Mouse (Mus musculus) limb, embryonic 14.5 days (tissue): ENCODE data around the gene Stox2. TPM values are rescaled to one million over a fixed set of nuclear protein-coding genes. Genes with fewer than 3 reads are reported as not detected.

Source experiments
- ATAC-seq: fragments of 200-750 bp; cut with Nextera tagmentation; 2 replicates; pipeline ENCODE4 v1.8.0; 2017; ENCODE audit warnings: low read depth, moderate number of reproducible peaks, moderate TSS enrichment; ENCODE audit not compliant: low FRiP score
- DNase-seq: peaks from one replicate; pipeline ENCODE4 v3.0.0-alpha.2; 2015; ENCODE audit warnings: low spot score
- H3K27ac ChIP-seq: fragments of 300-500 bp; sonication (generic); replicated peaks from 2 replicates; pipeline ENCODE4 v1.5.1; 2014; ENCODE audit warnings: low read depth, mild to moderate bottlenecking, low read length, moderate library complexity, mixed read lengths
- H3K27me3 ChIP-seq: fragments of 300-500 bp; sonication (generic); 2 replicates; pipeline ENCODE4 v1.6.1; 2014; ENCODE audit warnings: low read length, mixed read lengths; ENCODE audit not compliant: control insufficient read depth, insufficient read depth
- H3K36me3 ChIP-seq: fragments of 300-500 bp; sonication (generic); 2 replicates; pipeline ENCODE4 v1.6.1; 2014; ENCODE audit warnings: mild to moderate bottlenecking, low read length, moderate library complexity, mixed read lengths; ENCODE audit not compliant: control insufficient read depth, insufficient read depth
- H3K4me1 ChIP-seq: fragments of 300-500 bp; sonication (generic); 2 replicates; pipeline ENCODE4 v1.6.1; 2014; ENCODE audit warnings: antibody characterized with exemption, low read length, mixed read lengths; ENCODE audit not compliant: control insufficient read depth, insufficient read depth
- H3K4me2 ChIP-seq: fragments of 300-500 bp; sonication (generic); replicated peaks from 2 replicates; pipeline ENCODE4 v1.6.1; 2014; ENCODE audit warnings: low read depth, mild to moderate bottlenecking, low read length, moderate library complexity; ENCODE audit not compliant: severe bottlenecking
- H3K4me3 ChIP-seq: fragments of 300-500 bp; sonication (generic); replicated peaks from 2 replicates; pipeline ENCODE4 v1.5.1; 2014; ENCODE audit warnings: low read length
- H3K9ac ChIP-seq: fragments of 300-500 bp; sonication (generic); 2 replicates; pipeline ENCODE4 v1.6.1; 2014; ENCODE audit warnings: mild to moderate bottlenecking, low read depth, low read length, moderate library complexity; ENCODE audit not compliant: severe bottlenecking
- H3K9me3 ChIP-seq: fragments of 300-500 bp; sonication (generic); 2 replicates; pipeline ENCODE4 v1.6.1; 2016; ENCODE audit warnings: low read length; ENCODE audit not compliant: control insufficient read depth
- POLR2A ChIP-seq: fragments of 200-500 bp; IDR thresholded peaks from 2 replicates; pipeline ENCODE4 v1.8.0; 2012; ENCODE audit warnings: inconsistent platforms, mild to moderate bottlenecking, moderate library complexity, borderline replicate concordance; ENCODE audit not compliant: insufficient read depth, insufficient read length; ENCODE audit errors: extremely low read depth
- WGBS: fragments of 180-500 bp; shearing (Covaris S2); extraction: QIAGEN DNeasy Blood & Tissue Kit; methylation state at CpG from one replicate; pipeline ENCODE4 v1.1.7; 2014; 5-methylcytosine and 5-hydroxymethylcytosine counted together
- polyA plus RNA-seq, 2 experiments: library from polyadenylated mRNA; depleted of rRNA in 1 of 2; stranded (reverse) in 1 of 2; unstranded in 1 of 2; fragments of >200 nt; fragmentation: Nextera tagmentation in 1 of 2; extraction: Ambion mirVana in 1 of 2; gene quantifications; 2 replicates each; pipeline versions ENCODE4 v1.2.1 to v1.2.3; 2012 to 2014

The Stox2 gene
- polyA plus RNA-seq, 2 experiments = 12.2 to 17.1 TPM

GRCm38 (mm10) chr8:47135586-47135985 is 310.6 kb downstream of the Stox2 start:
- 7% methylated on average over 9 of the region's 9 CpGs for WGBS

DNA sequence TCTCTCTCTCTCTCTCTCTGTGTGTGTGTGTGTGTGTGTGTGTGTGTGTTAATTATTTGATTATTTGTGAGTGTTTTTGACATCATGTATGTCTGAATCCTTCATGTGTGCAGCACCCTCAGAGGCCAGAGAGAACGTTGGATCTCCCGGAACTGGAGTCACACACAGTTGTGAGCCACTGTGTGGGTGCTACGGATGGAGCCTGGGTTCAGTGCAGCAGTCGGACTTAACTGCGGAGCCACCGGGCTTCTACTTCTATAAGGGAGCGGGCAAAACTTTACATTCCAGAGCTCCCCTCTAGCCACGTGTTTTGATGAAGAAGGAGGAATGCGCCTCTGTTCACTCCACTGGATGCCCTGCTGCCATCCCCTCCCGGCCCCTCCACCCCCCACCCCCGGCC is 311.4 kb downstream of the Stox2 start:
- H3K4me3 ChIP-seq = no peak overlapping the region
- no peak overlapping the region for H3K9ac ChIP-seq
- ATAC-seq (no peak), DNase-seq (no peak)
- H3K4me1 ChIP-seq = peaks cover 16% of the 10 kb centered on the region
- peak overlapping the region; percentile 40 for H3K4me2 ChIP-seq
- no peak overlapping the region for H3K27ac ChIP-seq
- no peaks in the 10 kb centered on the region for H3K36me3 ChIP-seq
- H3K9me3 ChIP-seq = no peaks in the 10 kb centered on the region; the same call in 1 of the 2 replicates
- TF ChIP-seq POLR2A = no peak
- WGBS = 23% methylated on average over 11 of the region's 11 CpGs
- H3K27me3 ChIP-seq = no peaks in the 10 kb centered on the region

More at GRCm38 (mm10) chr8:47135586-47135985, 310.6 kb downstream of the Stox2 start:
- Histone ChIP-seq H3K4me1 (peaks cover 16% of the 10 kb centered on the region), H3K36me3 (no peaks in the 10 kb centered on the region), H3K4me3 (peak overlapping the region; percentile 19), H3K27ac (no peak overlapping the region), H3K9me3 (no peaks in the 10 kb centered on the region; the same call in 1 of the 2 replicates), H3K9ac (no peak overlapping the region), H3K27me3 (no peaks in the 10 kb centered on the region), H3K4me2 (peak overlapping the region; percentile 40)
- no peak for DNase-seq
- ATAC-seq = peak; percentile 37
- TF ChIP-seq POLR2A = no peak

DNA sequence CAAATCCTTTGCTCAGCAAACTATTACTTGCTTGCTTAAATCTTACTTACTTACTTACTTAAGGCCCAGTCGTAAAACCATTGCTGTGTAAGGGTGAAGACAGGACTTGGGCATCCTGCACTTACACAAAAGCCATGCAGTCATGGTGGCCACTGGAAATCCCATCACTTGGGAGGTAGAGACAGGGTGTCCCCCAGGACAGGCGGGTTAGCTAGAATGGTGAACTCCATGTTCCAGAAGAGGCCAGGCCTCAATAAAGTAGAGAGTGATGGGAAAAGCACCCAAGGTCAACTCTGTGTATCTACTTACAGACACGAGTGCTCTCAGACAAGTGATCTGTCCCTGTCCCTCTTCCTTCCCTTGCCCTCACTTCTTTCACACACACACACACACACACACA is 312.8 kb downstream of the Stox2 start:
- WGBS = 87% methylated on average over 3 of the region's 3 CpGs
- ATAC-seq = no peak
- no peaks in the 10 kb centered on the region for H3K36me3 ChIP-seq

More for the DNA sequence above, 312.8 kb downstream of the Stox2 start:
- Histone ChIP-seq H3K27me3 (no peaks in the 10 kb centered on the region), H3K4me1 (peaks cover 16% of the 10 kb centered on the region), H3K27ac (no peak overlapping the region), H3K9ac (no peak overlapping the region), H3K4me2 (no peak overlapping the region), H3K9me3 (no peaks in the 10 kb centered on the region), H3K4me3 (no peak overlapping the region)
- no peak for TF ChIP-seq POLR2A
- no peak for DNase-seq

Other genes starting within 250 kb of the Stox2 start
- 31.3 and 31.6 TPM in 2 replicates for gene Trappc11, start 87.1 kb upstream of the Stox2 start, polyA plus RNA-seq (2012; rRNA removed)
- 31.4 and 33.6 TPM in 2 replicates for gene Trappc11, start 87.1 kb upstream of the Stox2 start, polyA plus RNA-seq (2014; fragmentation: Nextera tagmentation; extraction: Ambion mirVana)
- gene Rwdd4a, start 87.3 kb upstream of the Stox2 start, polyA plus RNA-seq (2012; rRNA removed) = 24.4 and 26.5 TPM in 2 replicates
- gene Rwdd4a, start 87.3 kb upstream of the Stox2 start, polyA plus RNA-seq (2014; fragmentation: Nextera tagmentation; extraction: Ambion mirVana) = 40.5 and 46.7 TPM in 2 replicates
- gene Ing2, start 229.2 kb upstream of the Stox2 start, polyA plus RNA-seq (2012; rRNA removed) = 9.0 and 19.8 TPM in 2 replicates
- gene Ing2, start 229.2 kb upstream of the Stox2 start, polyA plus RNA-seq (2014; fragmentation: Nextera tagmentation; extraction: Ambion mirVana) = 12.1 and 13.2 TPM in 2 replicates